Mouse (Mus musculus) G1E-ER4 (cell line): ENCODE data around the gene Mybpc1. TPM values are rescaled to one million over a fixed set of nuclear protein-coding genes. Genes with fewer than 3 reads are reported as not detected.

Experiments used
- GATA1 ChIP-seq: IDR thresholded peaks from one replicate; pipeline ENCODE4 v1.8.0; 2012; ENCODE audit warnings: low read length, inconsistent platforms
- polyA plus RNA-seq: library from polyadenylated mRNA; stranded (reverse); fragments of >175 nt; gene quantifications from 2 replicates; pipeline ENCODE4 v1.2.3, GENCODE M21; 2012

The Mybpc1 gene
- not detected in 2 replicates for polyA plus RNA-seq

DNA sequence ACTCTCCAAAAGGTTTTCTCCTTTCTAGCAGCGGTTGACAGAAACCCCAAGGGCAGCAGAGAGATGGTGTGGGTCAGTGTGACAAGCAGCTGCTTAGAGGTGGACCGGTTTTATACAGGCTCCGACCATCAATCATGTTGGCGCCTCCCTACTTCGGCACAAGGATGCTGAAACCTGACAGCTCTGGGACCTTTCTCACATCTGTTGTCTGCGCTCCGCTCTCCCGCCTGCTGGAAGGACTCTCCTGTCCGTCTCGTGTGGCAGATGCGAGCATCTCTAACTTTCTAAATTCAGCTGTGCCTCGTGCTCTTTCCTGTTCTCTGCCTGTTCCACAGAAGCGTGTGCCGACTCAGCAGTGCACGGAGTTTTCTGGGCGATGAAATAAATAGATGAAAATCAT is at the start of gene Mybpc1:
Gene Mybpc1 (minus strand): TSS at position 210 of the 400 bp plus-strand sequence.
- TF ChIP-seq GATA1 = no peak

DNA sequence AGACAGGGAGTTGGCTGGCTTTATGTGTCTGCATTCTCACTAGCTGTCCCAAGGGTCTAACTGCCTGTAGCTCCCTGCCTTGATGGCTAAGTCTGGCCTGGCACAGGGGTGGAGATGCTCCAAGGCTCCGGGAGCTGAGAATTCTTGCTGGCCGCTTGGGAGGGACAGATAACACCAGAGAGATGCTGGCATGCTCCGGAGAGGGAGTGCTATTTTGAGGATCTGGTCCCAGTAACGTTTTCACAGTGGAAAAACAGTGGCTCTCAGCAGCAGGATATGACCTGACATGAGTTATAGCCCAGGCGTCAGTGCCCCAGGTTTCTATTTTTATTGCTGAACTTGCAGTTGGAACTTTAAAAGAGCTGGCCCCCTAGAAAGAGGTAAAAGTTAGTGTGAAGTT is 40.5 kb upstream of the Mybpc1 start:
- TF ChIP-seq GATA1 = no peak

DNA sequence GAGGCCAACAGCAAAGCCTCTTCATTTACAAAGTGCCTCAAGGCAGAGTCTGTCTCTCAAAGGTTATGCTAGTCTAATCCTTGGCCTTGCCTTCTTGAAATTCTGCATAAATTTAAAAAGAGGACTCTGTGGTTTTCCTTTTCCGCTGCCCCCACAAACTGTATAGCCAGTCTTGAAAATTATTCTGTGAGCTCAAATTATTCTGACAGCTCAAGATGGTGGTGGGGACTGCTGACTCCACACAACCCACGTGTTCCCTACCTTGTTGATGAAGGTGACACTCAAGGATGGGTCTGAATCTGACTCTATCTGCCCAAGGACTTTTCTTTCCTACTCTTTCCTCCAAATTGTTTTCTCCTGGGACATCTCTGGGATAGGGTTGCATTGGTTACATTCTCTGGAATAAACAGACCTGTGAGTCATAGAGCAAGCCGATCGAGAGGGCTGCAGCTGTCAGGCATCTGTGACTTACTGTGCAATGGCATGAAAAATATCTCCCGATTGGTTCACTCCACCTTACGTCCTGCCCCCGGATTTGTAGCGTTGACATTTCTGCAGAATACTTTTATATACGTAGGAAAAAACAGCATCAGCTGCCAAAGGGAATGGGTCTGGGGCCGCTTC is 26.5 kb upstream of the Mybpc1 start:
- no peak for TF ChIP-seq GATA1

DNA sequence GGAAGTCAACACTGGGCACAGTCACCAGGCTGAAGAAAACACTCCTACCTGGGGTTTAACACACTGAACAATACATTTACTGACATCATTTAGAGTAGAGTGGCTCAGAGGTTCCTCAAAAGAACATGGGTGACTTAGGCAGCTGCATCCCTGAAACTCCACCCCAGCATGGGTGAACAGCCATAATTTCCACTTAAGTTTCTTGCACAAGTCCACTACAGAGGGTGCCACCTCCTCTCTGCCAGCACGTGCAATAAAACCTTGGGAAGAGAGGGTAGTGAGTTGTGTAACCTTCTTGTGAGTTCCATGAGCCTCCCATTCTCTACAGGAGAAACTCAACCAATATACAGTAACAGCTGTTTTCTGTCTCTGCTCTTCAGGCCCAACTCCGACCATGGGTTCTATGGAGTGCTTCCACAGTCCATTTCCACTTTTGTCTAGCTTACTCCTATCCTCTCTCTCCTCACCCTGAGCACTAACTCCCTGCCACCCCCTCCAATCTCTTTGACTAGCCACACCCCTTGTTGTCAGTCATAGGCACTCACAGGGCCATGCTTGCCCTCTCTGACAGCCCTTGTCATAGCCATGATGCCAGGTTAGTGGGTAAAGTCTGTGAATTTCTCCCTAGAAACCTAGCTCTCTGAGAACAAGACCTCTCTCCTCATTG is 25.8 kb upstream of the Mybpc1 start:
- no peak for TF ChIP-seq GATA1

DNA sequence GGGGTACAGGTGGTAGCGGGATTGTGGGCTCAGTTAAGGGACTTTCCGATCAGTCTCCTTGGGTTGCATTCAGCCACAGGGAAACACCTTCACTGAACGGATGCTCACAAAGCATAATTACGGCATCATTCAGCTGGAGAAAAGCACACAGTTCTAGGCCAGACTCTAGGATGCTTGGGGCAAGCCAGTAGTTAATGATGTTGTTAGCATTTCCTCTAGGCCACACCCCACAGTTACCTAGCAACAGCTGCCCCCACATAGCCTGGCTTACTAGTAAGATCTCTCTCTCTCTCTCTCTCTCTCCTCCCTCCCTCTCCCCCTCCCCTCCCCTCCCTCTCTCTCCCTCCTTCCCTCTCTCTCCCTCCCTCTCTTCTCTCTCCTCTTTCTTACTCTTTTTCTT is 22.1 kb upstream of the Mybpc1 start:
- TF ChIP-seq GATA1 = no peak

DNA sequence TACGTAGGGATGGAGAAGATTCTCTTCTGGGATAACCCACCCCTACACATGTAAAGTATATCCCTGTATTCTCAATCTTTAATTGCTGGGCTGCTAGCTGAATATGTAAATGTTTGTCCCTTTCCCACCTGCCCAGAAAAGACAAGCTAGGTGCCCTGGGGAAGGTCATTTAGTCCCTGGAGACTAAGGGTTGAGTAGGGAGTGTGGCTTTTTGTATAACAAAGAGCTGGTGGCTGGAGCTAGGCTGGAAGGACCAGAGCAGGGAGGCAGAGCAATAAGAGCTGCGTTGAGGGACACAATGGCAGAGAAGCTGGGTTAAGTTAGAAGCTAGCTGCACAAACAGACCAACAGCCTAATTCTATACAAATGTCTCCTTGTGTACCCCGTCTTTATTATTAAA is 21.2 kb upstream of the Mybpc1 start:
- no peak for TF ChIP-seq GATA1

DNA sequence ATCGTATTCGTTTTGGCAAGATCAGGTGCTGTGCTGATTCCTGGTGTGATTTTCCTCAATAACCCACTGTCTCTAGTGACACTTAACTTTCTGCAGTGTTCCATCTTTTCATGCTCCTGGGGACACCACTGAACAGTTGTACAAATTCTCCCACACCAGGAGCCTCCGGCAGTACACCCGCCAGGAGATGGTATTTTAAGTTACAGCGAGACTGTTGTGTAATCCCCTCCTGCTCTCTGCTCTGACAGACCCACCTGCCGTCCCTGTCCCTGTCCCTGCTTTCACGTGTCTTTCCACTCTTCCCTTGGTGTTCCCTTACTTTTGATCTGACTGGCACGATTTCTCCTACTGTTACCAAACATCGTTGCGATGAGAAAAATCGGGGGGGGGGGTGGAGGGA is 19.3 kb upstream of the Mybpc1 start:
- TF ChIP-seq GATA1 = no peak

DNA sequence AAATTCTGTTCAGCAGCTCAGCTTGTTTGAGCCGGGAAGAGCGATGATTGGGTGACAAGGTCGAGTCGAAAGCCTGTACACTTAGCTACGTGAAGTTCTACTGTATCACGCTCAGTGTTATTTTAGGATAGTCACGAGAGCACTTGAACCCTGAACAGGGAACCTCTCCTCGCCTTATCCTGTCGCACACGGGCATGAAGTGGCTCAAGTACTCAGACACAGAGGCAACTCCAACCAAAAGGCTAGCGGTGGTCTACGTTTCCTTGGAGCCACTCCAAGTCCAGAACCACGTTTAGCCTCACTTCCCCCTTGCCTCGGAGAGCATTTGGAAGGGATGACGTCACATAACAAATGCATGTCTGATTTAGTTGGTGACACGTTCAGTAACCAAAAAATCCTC is 17.7 kb upstream of the Mybpc1 start:
- TF ChIP-seq GATA1 = no peak

DNA sequence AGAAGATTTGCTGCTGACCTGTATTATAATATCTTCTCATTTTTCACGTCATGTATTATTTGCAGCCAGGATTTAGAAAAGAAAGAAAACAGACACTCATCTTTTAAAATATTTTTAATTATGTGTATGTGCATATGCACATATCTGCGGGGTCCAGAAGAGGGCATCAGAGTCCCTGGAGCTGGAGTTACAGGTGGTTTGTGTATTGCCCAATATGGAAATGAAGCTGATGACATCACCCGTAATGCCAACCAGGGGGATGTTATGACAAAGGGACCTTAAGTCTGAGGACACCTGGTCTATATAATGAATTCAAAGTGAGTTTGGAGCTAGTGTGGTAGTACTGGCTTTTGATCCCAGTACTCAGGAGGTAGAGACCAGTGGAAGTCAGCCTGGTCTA is 15.9 kb upstream of the Mybpc1 start:
- TF ChIP-seq GATA1 = no peak

DNA sequence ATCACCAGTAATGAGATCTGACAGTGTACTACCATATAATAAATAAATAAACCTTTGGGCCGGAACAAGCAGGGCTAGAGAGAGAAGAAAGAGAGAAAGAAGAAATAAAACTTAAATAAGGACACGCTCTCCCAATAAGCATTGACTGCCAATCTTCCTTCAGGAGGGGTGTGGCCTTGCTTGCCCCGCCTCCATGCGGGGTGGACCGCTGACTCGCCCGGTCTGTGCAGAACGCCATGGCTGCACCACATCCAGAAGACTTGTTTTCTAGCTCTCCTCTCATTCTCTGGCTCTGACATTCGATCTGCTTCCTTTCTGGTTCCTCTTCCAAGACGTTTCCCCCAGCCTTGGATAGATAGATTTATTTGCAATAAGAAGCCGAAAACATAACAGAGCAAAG is 8.1 kb upstream of the Mybpc1 start:
- no peak for TF ChIP-seq GATA1

DNA sequence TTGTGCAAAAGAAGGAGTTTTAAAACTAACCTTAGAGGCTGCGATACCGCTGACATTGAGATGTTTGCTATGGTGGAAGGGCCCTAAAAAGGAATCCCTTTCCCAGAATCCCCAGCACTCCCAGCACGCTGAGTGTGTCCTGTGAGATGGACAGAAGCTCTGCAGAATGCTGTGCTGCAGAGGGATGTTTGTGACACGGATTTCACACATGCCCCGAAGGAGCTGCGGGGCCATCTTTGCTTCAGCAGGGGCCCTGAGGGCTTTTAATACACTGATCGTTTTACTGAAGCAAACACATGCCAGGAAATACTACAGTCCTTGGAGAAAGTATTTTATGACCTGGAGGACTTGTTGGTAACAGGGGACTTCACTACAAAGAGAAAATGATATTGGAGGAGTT is 1.7 kb upstream of the Mybpc1 start:
- TF ChIP-seq GATA1 = no peak

DNA sequence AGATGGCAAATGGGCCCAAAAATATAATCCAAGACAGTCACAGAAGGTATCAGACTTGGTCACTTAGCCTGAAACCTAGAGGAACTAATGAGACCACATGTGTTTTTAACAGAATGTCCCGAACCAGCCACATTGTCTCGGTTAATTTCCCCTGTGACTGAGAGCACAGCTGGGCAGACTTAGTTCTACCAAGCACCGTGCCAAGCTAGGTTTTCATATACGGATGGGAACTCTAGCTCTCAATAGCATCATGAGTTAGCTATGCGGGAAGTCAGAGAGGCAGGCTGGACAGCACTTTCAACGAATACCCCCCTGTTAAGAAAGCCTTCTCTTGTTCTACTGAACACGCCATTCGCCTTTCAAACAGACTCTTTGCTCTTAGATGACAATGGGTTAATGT is 1.1 kb upstream of the Mybpc1 start:
- no peak for TF ChIP-seq GATA1

DNA sequence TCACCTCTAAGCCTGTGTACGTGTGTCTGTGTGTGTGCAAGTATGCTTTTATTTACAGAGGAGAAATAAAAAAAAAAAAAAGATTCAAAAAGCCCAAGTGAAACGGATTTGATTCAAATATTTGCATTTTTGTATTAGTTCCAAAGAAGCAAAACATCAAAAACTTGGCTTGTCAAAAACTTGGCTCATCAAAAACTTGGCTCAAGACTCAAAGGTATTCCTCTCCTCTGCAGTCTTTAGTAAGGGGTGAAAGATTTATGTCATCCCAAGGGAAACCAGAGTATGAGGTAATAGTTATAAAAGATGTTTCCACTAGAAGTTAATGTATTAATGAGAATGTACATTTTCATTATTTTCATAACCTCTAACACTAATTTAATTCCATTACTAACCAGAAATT is 1.2 kb downstream of the Mybpc1 start:
- no peak for TF ChIP-seq GATA1

DNA sequence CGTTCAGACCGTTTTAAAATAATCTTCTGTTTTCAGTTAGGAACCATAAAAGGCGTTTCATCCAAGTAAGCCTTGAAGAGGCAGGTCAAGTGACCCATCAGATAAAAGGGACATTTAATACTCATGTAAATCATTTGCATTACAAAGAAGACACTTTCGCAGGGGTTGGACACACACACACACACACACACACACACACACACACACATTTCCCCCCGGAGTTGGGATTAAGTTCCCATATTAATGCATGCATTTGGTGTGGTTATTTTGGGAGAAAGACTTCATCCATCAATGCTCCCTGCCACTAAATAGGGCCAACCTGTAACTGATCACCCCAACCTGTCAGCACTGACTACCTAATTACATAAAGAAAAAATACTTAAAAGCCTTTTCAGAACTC is 1.7 kb downstream of the Mybpc1 start:
- no peak for TF ChIP-seq GATA1

DNA sequence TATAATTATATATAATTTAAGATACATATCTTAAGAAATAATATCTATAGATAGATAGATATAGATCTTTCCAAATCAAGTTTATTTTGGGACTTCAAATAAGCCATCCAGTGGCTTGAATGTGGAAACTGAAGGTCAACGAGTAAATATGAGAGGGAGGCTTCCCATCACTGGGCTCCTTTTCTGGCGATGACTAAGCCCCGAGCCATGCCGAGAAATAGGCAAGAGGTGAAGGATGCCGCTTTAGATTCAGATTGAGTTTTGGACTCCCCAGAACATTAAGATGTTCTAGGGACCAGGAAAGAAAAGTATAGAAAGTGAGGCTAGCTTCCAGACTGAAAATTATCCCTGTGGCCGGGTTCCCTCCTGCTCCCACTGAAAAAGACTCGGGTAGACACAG is 4.4 kb downstream of the Mybpc1 start:
- TF ChIP-seq GATA1 = no peak

DNA sequence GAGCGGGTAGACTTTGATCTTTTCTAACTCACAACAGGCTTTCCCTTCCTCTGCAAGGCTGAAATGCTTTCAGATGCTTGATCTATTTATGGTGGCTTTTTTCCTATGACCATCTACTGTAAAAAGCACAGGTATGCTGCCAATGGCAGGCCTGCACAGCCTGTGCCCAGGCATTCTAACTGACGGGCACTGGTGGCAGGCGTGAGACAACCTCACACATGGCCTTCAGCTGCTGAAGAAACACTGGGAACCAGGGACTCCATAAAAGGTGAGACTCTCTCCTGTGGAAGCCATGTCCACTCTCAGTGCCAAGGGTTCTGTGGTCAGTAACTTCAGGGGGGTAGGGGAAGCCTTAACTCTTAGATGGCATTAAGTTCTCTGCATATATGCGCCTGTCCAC is 12.6 kb downstream of the Mybpc1 start:
- TF ChIP-seq GATA1 = no peak

DNA sequence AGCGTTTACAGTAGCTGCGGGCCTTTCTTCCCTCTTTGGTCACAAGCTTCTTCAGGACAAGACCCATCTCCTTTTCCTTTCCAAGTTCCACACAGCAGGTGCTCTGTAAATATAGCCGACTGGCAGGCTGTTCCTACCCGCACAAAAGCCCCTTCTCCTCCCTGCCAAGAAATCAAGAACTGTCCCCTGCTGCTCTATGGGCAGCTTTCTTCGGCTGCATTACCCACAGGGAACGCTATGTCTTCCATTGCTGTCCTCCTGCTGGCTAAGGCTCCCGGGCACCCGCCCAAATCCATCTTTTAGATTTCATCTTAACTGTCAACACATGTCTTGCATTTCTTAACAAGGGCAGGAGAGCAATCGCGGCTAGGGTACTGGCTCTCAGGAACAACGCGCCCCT is 13.9 kb downstream of the Mybpc1 start:
- TF ChIP-seq GATA1 = no peak
